Mouse (Mus musculus) ES-E14 (cell line): Measurements from ENCODE around the gene BC037034. TPM values are rescaled to one million over a fixed set of nuclear protein-coding genes. Genes with fewer than 3 reads are reported as not detected.

ENCODE experiments used
- DNase-seq: peaks from one replicate; pipeline ENCODE4 v3.0.0-alpha.2; 2013; ENCODE audit warnings: low read depth, low spot score
- H3K27ac ChIP-seq: 2 replicates; pipeline ENCODE4 v1.5.1; 2012; ENCODE audit warnings: low read depth, mild to moderate bottlenecking, low read length, moderate library complexity, mixed read lengths; ENCODE audit not compliant: poor library complexity, insufficient read depth, severe bottlenecking
- H3K36me3 ChIP-seq: 2 replicates; pipeline ENCODE4 v1.6.1; 2012; ENCODE audit warnings: mild to moderate bottlenecking, low read length, moderate library complexity, mixed read lengths; ENCODE audit not compliant: control insufficient read depth, poor library complexity, insufficient read depth, severe bottlenecking
- H3K4me1 ChIP-seq, 2 experiments: fragments of 150-350 bp in 1 of 2; sonication (generic) in 1 of 2; 2 replicates each; pipeline ENCODE4 v1.6.1; 2012; ENCODE audit warnings: low read length in 2 of 2, mild to moderate bottlenecking in 1 of 2, mixed read lengths in 1 of 2; ENCODE audit not compliant: control insufficient read depth in 2 of 2, insufficient read depth in 2 of 2, poor library complexity in 1 of 2
- H3K4me3 ChIP-seq, 2 experiments: fragments of 150-350 bp in 1 of 2; sonication (generic) in 1 of 2; 2 replicates each; pipeline ENCODE4 v1.5.1; 2012; ENCODE audit warnings: low read length in 2 of 2, low read depth in 1 of 2, mild to moderate bottlenecking in 1 of 2, mixed read lengths in 1 of 2; ENCODE audit not compliant: insufficient read depth in 1 of 2, poor library complexity in 1 of 2, severe bottlenecking in 1 of 2
- H3K9ac ChIP-seq: 2 replicates; pipeline ENCODE4 v1.6.1; 2012; ENCODE audit warnings: low read depth, mild to moderate bottlenecking, low read length, mixed read lengths; ENCODE audit not compliant: poor library complexity, insufficient read depth, severe bottlenecking
- H3K9me3 ChIP-seq: fragments of 150-350 bp; sonication (generic); 2 replicates; pipeline ENCODE4 v1.6.1; 2012; ENCODE audit warnings: low read depth, mild to moderate bottlenecking, low read length; ENCODE audit not compliant: control insufficient read depth, insufficient read depth
- CHD2 ChIP-seq: IDR thresholded peaks from 2 replicates; pipeline ENCODE4 v1.6.1; 2014; ENCODE audit warnings: mild to moderate bottlenecking, low read depth, low read length, inconsistent platforms
- HCFC1 ChIP-seq: IDR thresholded peaks from 2 replicates; pipeline ENCODE4 v1.6.1; 2012; ENCODE audit warnings: low read length, inconsistent platforms, borderline replicate concordance; ENCODE audit not compliant: insufficient read depth
- MAFK ChIP-seq: IDR thresholded peaks from 2 replicates; pipeline ENCODE4 v1.6.1; 2014; ENCODE audit warnings: mild to moderate bottlenecking, low read depth, low read length, inconsistent platforms; ENCODE audit not compliant: insufficient read depth
- ZC3H11A ChIP-seq: IDR thresholded peaks from 2 replicates; pipeline ENCODE4 v1.6.1; 2012; ENCODE audit warnings: low read depth, mild to moderate bottlenecking, inconsistent platforms, low read length, borderline replicate concordance
- ZNF384 ChIP-seq: IDR thresholded peaks from 2 replicates; pipeline ENCODE4 v1.6.1; 2012; ENCODE audit warnings: low read depth, low read length, inconsistent platforms
- in situ Hi-C, 2 experiments: fragments of 600-800 bp; cut with MboI; formaldehyde crosslinking; loops; one replicate each; pipeline ENCODE4 v1.15.1; 2025; ENCODE audit warnings: low sequenced_read_pairs in 2 of 2, inconsistent platforms in 1 of 2; ENCODE audit not compliant: unreplicated experiment in 2 of 2
- total RNA-seq: library from RNA; depleted of rRNA; stranded (reverse); fragments of 300-350 nt; gene quantifications from 2 replicates; pipeline ENCODE4 v1.2.3, GENCODE M21; 2012; rRNA removed

The BC037034 gene
- total RNA-seq, result 13.7 and 16.2 TPM in 2 replicates

DNA sequence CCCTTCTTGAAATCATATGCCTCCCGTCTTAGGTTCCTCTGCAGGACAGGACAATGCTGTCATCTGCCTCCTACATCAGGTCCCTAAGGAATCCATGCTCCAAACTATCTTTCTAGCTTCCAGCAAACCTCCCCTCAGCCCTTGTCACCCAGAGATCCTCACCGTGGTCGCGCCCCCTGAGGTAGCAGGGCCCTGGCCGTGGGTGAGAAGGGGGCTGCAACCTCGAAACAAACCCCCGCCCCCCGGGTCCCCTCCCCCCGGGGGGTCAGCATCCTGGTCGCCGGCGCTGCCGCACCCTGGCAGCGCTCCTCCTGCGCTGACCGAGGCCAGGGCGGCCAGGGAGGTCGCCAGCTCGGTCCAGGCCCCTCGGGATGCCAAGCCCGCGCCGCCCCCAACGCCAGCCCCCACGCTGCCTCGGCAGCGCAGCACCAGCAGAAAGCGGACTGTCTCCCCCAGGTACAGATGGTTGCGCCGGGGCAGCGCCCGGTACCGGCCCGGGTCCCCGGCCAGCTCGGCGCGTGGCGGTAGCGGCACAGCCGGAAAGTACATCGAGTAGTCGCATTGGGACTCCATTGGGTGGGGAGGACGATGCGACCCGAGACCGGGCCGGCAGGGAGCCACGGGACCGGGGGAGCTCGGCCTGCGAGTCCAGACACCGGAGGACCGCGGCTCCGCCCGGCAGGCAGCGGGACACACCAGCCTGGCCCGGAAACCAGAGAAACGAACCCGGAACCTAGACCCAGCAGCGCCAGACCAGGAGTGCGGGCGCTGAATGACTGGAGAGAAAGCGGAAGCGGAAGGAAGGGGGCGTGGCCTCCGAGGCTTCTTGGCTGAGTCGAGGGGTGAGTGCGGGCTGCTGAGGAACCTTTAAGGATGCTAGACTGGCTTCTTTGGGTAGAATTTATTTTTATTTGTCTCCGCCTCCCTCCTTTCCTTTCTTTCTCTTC is at the start of gene BC037034:
Gene BC037034, minus strand, starts transcription at position 774 of the 947 bp plus-strand sequence.
- Histone ChIP-seq H3K27ac (no peak within 1 kb of the TSS), H3K36me3 (peaks cover 27% of the 10 kb centered on the region)

DNA sequence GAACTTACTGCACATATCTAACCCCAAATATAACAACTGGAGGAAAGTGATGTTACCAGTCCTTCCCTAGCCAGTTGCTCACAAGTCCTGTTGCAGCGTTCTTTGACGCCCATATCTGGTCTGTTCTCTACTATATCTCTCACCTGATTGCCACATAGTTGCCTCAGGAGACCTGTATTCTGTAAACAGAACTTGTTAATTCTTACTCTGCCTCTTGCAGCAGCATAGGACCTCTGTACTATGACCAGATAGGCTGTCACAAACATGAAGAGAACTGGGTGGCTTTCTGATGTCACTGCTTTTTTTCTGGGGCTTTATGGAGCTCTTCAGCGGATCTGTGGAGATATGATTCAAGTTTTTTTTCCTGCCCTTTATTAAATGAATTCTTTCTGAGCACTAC is 49.0 kb upstream of the BC037034 start:
- no peak for DNase-seq
- no peak for TF ChIP-seq ZNF384
- TF ChIP-seq CHD2, result no peak
- TF ChIP-seq HCFC1, result no peak
- TF ChIP-seq ZC3H11A, result no peak
- no peak for TF ChIP-seq MAFK
- Histone ChIP-seq H3K4me1 (no peaks in the 10 kb centered on the region), H3K9me3 (no peaks in the 10 kb centered on the region), H3K4me3 (no peak overlapping the region), H3K36me3 (peaks cover 12% of the 10 kb centered on the region), H3K27ac (no peak overlapping the region), H3K9ac (no peak overlapping the region)
- in situ Hi-C loops, result no loop called here

More for the DNA sequence above, at the start of gene BC037034:
- peak within 1 kb of the TSS; percentile 96 to 97 for H3K4me3 ChIP-seq
- TF ChIP-seq HCFC1, result 0 out of 2 replicates have a peak, but pooled peaks have one; percentile 54
- no peak for TF ChIP-seq MAFK
- H3K9me3 ChIP-seq, result no peaks in the 10 kb centered on the region
- H3K9ac ChIP-seq, result peak within 1 kb of the TSS; percentile 83
- in situ Hi-C loops, result no loop called here
- H3K4me1 ChIP-seq, result peaks cover 0 to 3% of the 10 kb centered on the region in 2 experiments; a peak in 1 of 4 replicates
- peak; percentile 87 for DNase-seq

GRCm38 (mm10) chr5:138299613-138300012 is 35.8 kb upstream of the BC037034 start:
- Histone ChIP-seq H3K4me1 (no peaks in the 10 kb centered on the region), H3K36me3 (peaks cover 45% of the 10 kb centered on the region), H3K4me3 (no peak overlapping the region), H3K27ac (no peak overlapping the region), H3K9me3 (no peaks in the 10 kb centered on the region), H3K9ac (no peak overlapping the region)
- in situ Hi-C loops, result no loop called here
- DNase-seq, result no peak
- TF ChIP-seq MAFK (no peak), HCFC1 (no peak), CHD2 (no peak), ZNF384 (no peak), ZC3H11A (no peak)

- no peak for TF ChIP-seq ZC3H11A
- in situ Hi-C loops, result no loop called here
- Histone ChIP-seq H3K9ac (no peak overlapping the region), H3K27ac (no peak overlapping the region), H3K9me3 (no peaks in the 10 kb centered on the region), H3K36me3 (peaks cover 21% of the 10 kb centered on the region), H3K4me3 (no peak overlapping the region), H3K4me1 (no peaks in the 10 kb centered on the region)
- no peak for DNase-seq
These were observed 30.3 kb upstream of the BC037034 start for GRCm38 (mm10) chr5:138294158-138294557.

GRCm38 (mm10) chr5:138291638-138292037 is 27.8 kb upstream of the BC037034 start:
- DNase-seq, result no peak
- Histone ChIP-seq H3K9ac (no peak overlapping the region), H3K4me1 (no peaks in the 10 kb centered on the region), H3K27ac (no peak overlapping the region), H3K36me3 (peaks cover 11% of the 10 kb centered on the region), H3K9me3 (no peaks in the 10 kb centered on the region), H3K4me3 (no peak overlapping the region)
- in situ Hi-C loops, result no loop called here
- TF ChIP-seq MAFK, result no peak
- TF ChIP-seq HCFC1, result no peak
- TF ChIP-seq ZNF384, result no peak
- TF ChIP-seq ZC3H11A, result no peak
- TF ChIP-seq CHD2, result no peak
